ENCODE assay signal across 22 mouse cellular contexts in the genomic region with DNA sequence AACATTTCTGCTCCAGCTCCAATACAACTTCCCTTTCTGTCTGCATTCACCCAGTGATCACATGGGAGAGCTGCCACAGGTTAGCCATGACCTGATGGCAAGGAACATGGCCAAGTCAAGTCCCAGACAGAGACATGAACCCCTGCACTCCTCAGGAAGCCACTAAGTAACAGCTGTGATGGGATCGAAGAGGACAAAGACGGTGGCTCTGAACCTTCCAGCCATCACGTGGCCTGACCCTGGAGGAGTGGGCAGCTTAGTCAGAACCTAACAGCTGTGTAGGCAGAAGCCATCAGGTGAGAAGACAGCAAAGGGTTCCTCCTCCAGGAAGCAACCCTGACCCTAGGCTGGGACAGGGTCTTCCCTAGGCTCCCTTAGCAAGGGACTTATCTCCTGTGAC. TPM values are rescaled to one million over a fixed set of nuclear protein-coding genes. Genes with fewer than 3 reads are reported as not detected.
DNase-seq lines count a peak whose midpoint lies in the region; ATAC-seq and TF ChIP-seq lines count a peak whose summit lies in the region.
"Had no signal": no experiment of that assay in that cellular context is flagged by ENCODE, and none has a peak within 500 bp of the region (broad histone marks: within the 10 kb centered on the region; RNA-seq: fewer than 3 reads in every experiment).

No protein-coding gene starts in this region.

- TF ChIP-seq CTCF in spleen, adult 2 months (IDR thresholded peaks at IDR 0.05; ENCODE audit: extremely low read depth, insufficient read depth, insufficient read length, insufficient replicate concordance), result no peak
- no peak for TF ChIP-seq CTCF in CH12.LX (conservative IDR thresholded peaks at IDR 0.05 in 1 of 2, IDR thresholded peaks at IDR 0.05 in 1 of 2; ENCODE audit: low read depth in 2 of 2, low read length in 2 of 2)

- WGBS in spleen, adult 2 months, result 84% methylated on average over 3 of the region's 3 CpGs
- 90% methylated on average over 3 of the region's 3 CpGs for WGBS in embryonic facial prominence, embryonic 10.5 days
- 83% methylated on average over 3 of the region's 3 CpGs for WGBS in kidney, embryonic 15.5 days

- peaks cover 30% of the 10 kb centered on the region for H3K79me2 ChIP-seq in CH12.LX (replicated peaks; ENCODE audit: control insufficient read depth, extremely low read depth, insufficient read depth, poor library complexity, severe bottlenecking)

- no peak overlapping the region for H3K4me3 ChIP-seq in spleen, adult 2 months (ENCODE audit: extremely low read depth, insufficient read depth, insufficient read length)
- no peak overlapping the region for H3K4me3 ChIP-seq in CH12.LX (replicated peaks in 1 of 3; ENCODE audit: low read depth in 2 of 3, low read length in 2 of 3, poor library complexity in 1 of 3)
- H3K4me3 ChIP-seq in embryonic facial prominence, embryonic 10.5 days, result no peak overlapping the region
- H3K4me3 ChIP-seq in kidney, embryonic 15.5 days (replicated peaks), result no peak overlapping the region
- H3K4me3 ChIP-seq: forebrain, embryonic 15.5 days; heart, adult 2 months; heart, embryonic 10.5 days; heart, embryonic 13.5 days had no signal

- no peak overlapping the region for H3K9ac ChIP-seq in CH12.LX (ENCODE audit: insufficient read depth, low read depth)
- no peak overlapping the region for H3K9ac ChIP-seq in kidney, embryonic 15.5 days
- H3K9ac ChIP-seq: forebrain, embryonic 15.5 days; heart, embryonic 13.5 days; hindbrain, embryonic 14.5 days had no signal

- no peaks in the 10 kb centered on the region for H3K9me3 ChIP-seq in CH12.LX (replicated peaks; ENCODE audit: low read length)
- no peaks in the 10 kb centered on the region for H3K9me3 ChIP-seq in embryonic facial prominence, embryonic 10.5 days
- no peaks in the 10 kb centered on the region for H3K9me3 ChIP-seq in kidney, embryonic 15.5 days (replicated peaks)
- H3K9me3 ChIP-seq: forebrain, embryonic 15.5 days; G1E; heart, embryonic 10.5 days; heart, embryonic 13.5 days had no signal

- H3K4me1 ChIP-seq in spleen, adult 2 months (ENCODE audit: control insufficient read depth, insufficient read depth, insufficient read length), result peaks cover 60% of the 10 kb centered on the region
- peaks cover 76 to 92% of the 10 kb centered on the region in 2 experiments for H3K4me1 ChIP-seq in CH12.LX (ENCODE audit: control insufficient read depth in 1 of 2, insufficient read depth in 2 of 2)
- H3K4me1 ChIP-seq in embryonic facial prominence, embryonic 10.5 days, result peaks cover 43% of the 10 kb centered on the region
- peaks cover 6% of the 10 kb centered on the region; the same call in 1 of the 2 replicates for H3K4me1 ChIP-seq in kidney, embryonic 15.5 days
- H3K4me1 ChIP-seq: forebrain, embryonic 15.5 days had no signal

- no peak for TF ChIP-seq POLR2A in spleen, adult 2 months (IDR thresholded peaks at IDR 0.05; ENCODE audit: low read depth, low read length)
- no peak for TF ChIP-seq POLR2A in CH12.LX (IDR thresholded peaks at IDR 0.05; ENCODE audit: low read depth, low read length)

- 0 out of 2 replicates have a peak overlapping the region, but pooled peaks have one; percentile 88 for H3K27ac ChIP-seq in spleen, adult 2 months (ENCODE audit: insufficient read depth, low read length)
- H3K27ac ChIP-seq in CH12.LX (ENCODE audit: insufficient read depth, low read depth), result peak overlapping the region; percentile 21; the same call in 1 of the 2 replicates
- peak overlapping the region; percentile 24; the same call in 1 of the 2 replicates for H3K27ac ChIP-seq in embryonic facial prominence, embryonic 10.5 days (replicated peaks)
- H3K27ac ChIP-seq in kidney, embryonic 15.5 days, result no peak overlapping the region
- H3K27ac ChIP-seq: forebrain, embryonic 15.5 days; heart, adult 2 months; heart, embryonic 10.5 days; heart, embryonic 13.5 days; hindbrain, embryonic 14.5 days had no signal

- no peak for TF ChIP-seq RAD21 in CH12.LX (IDR thresholded peaks at IDR 0.05; ENCODE audit: low read depth, low read length)

- in situ Hi-C loops in CH12.LX (cut with MboI; ENCODE audit: low pct_ligation_motif_present, low pct_unique_long_range_greater_than_20kb, low sequenced_read_pairs), result no loop called here

- H3K4me2 ChIP-seq in CH12.LX (ENCODE audit: insufficient read depth, low read depth, poor library complexity, severe bottlenecking), result no peak overlapping the region
- H3K4me2 ChIP-seq in kidney, embryonic 15.5 days, result no peak overlapping the region
- H3K4me2 ChIP-seq: forebrain, embryonic 15.5 days; heart, embryonic 13.5 days; hindbrain, embryonic 14.5 days had no signal

- dilution Hi-C loops in CH12.LX (cut with MboI; ENCODE audit: extremely low pct_ligation_motif_present, extremely low pct_unique_long_range_greater_than_20kb, low sequenced_read_pairs), result no loop called here

- ATAC-seq in kidney, embryonic 15.5 days (replicated peaks; ENCODE audit: low FRiP score), result no peak
- ATAC-seq: forebrain, embryonic 15.5 days; Patski had no signal

- no peak for TF ChIP-seq EP300 in CH12.LX (IDR thresholded peaks at IDR 0.05; ENCODE audit: low read length)

- no peak for DNase-seq in spleen, adult 2 months (ENCODE audit: low read depth in 1 of 2, low spot score in 2 of 2)
- no peak for DNase-seq in spleen, adult 12 weeks (ENCODE audit: low spot score)
- DNase-seq in CH12.LX (ENCODE audit: extremely low read depth), result no peak
- no peak for DNase-seq in embryonic facial prominence, embryonic 10.5 days (ENCODE audit: low spot score)
- DNase-seq in layer of hippocampus, adult 11-12 months (ENCODE audit: low spot score), result no peak
- DNase-seq: adrenal gland, postnatal 10 days; adrenal gland, postnatal 36 days; cerebellum, adult 11 months; cerebellum, adult 2 months; cerebellum, adult 9-11 months; cerebellum, postnatal 25 days; gastrocnemius, postnatal 25 days; heart, adult 2 months; heart, postnatal 14 days; heart, postnatal 4 days had no signal

- H3K27me3 ChIP-seq in spleen, adult 2 months (ENCODE audit: control insufficient read depth, insufficient read depth, low read length), result no peaks in the 10 kb centered on the region
- H3K27me3 ChIP-seq in CH12.LX (replicated peaks), result no peaks in the 10 kb centered on the region
- no peaks in the 10 kb centered on the region for H3K27me3 ChIP-seq in embryonic facial prominence, embryonic 10.5 days (replicated peaks; ENCODE audit: low read depth, poor library complexity, severe bottlenecking)
- H3K27me3 ChIP-seq in kidney, embryonic 15.5 days, result no peaks in the 10 kb centered on the region
- H3K27me3 ChIP-seq: forebrain, embryonic 15.5 days; heart, embryonic 13.5 days; Patski had no signal

- peaks cover 11% of the 10 kb centered on the region for H3K36me3 ChIP-seq in spleen, adult 2 months (ENCODE audit: control insufficient read depth, insufficient read depth, low read length)
- peaks cover 53 to 90% of the 10 kb centered on the region in 2 experiments for H3K36me3 ChIP-seq in CH12.LX (replicated peaks in 1 of 2; ENCODE audit: control insufficient read depth in 1 of 2, insufficient read depth in 1 of 2, low read length in 1 of 2)
- peaks cover 49% of the 10 kb centered on the region for H3K36me3 ChIP-seq in embryonic facial prominence, embryonic 10.5 days (replicated peaks)
- H3K36me3 ChIP-seq in kidney, embryonic 15.5 days, result peaks cover 33% of the 10 kb centered on the region
- H3K36me3 ChIP-seq: forebrain, embryonic 15.5 days had no signal

TF ChIP-seq in CH12.LX, 34 proteins besides CTCF, POLR2A, EP300 and RAD21:
- TF ChIP-seq ZC3H11A (IDR thresholded peaks at IDR 0.05; ENCODE audit: low read depth, low read length), result no peak
- no peak for TF ChIP-seq POLR2AphosphoS2 (IDR thresholded peaks at IDR 0.05; ENCODE audit: low read depth, low read length)
TF ChIP-seq in CH12.LX: peak in this region for 0.

RNA-seq across cellular contexts. Expression of gene Prkcd, which starts 16.5 kb away (rescaled TPM):
- polyA plus RNA-seq in spleen, adult 2 months (2012; rRNA removed), result 187 and 226 TPM in 2 replicates
- 109 and 110 TPM in 2 replicates for total RNA-seq in CH12.LX (2012; rRNA removed)
- total RNA-seq in CH12.LX (2014; rRNA removed), result 119 and 122 TPM in 2 replicates
- 186 and 189 TPM in 2 replicates for polyA plus RNA-seq in CH12.LX (2012; ENCODE audit: insufficient read length, low read depth)
- polyA plus RNA-seq in embryonic facial prominence, embryonic 10.5 days (2016; fragmentation: Nextera tagmentation; extraction: Ambion mirVana), result 31.6 and 37.3 TPM in 2 replicates
- polyA plus RNA-seq in kidney, embryonic 15.5 days (2015; fragmentation: Nextera tagmentation; extraction: Ambion mirVana), result 47.5 and 50.6 TPM in 2 replicates

RNA-seq across cellular contexts. Expression of gene Rft1, which starts 44.7 kb away (rescaled TPM):
- polyA plus RNA-seq in spleen, adult 2 months (2012; rRNA removed), result 8.5 and 8.6 TPM in 2 replicates
- 12.0 and 13.5 TPM in 2 replicates for total RNA-seq in CH12.LX (2012; rRNA removed)
- 25.8 and 26.0 TPM in 2 replicates for total RNA-seq in CH12.LX (2014; rRNA removed)
- 15.3 and 17.7 TPM in 2 replicates for polyA plus RNA-seq in CH12.LX (2012; ENCODE audit: insufficient read length, low read depth)
- polyA plus RNA-seq in embryonic facial prominence, embryonic 10.5 days (2016; fragmentation: Nextera tagmentation; extraction: Ambion mirVana), result 15.5 and 15.7 TPM in 2 replicates
- 18.8 and 20.2 TPM in 2 replicates for polyA plus RNA-seq in kidney, embryonic 15.5 days (2015; fragmentation: Nextera tagmentation; extraction: Ambion mirVana)
